Mouse (Mus musculus) urinary bladder, postnatal 14 days (tissue): Measurements from ENCODE around the gene Hspa4l.
"Not testable (repeated sequence)": the region's sequence is repeated elsewhere in the genome, so short reads cannot be mapped to it uniquely, and the experiment has no call there.

Experiments
- DNase-seq: peaks from one replicate; pipeline ENCODE4 v3.0.0; 2021; ENCODE audit warnings: low spot score

Hspa4l gene

GRCm38 (mm10) chr3:40813275-40813674 lies 69.0 kb downstream of the Hspa4l start:
- no peak for DNase-seq

GRCm38 (mm10) chr3:40845521-40845920 lies 101.2 kb downstream of the Hspa4l start:
- DNase-seq: not testable (repeated sequence)
